Mouse (Mus musculus) retina, adult 2 months (tissue): Measurements from ENCODE around the gene Gm10553.
"Not testable (repeated sequence)": the region's sequence is repeated elsewhere in the genome, so short reads cannot be mapped to it uniquely, and the experiment has no call there.

Experiments
- DNase-seq: peaks from one replicate; pipeline ENCODE4 v3.0.0-alpha.2; 2012; ENCODE audit warnings: low read depth, low spot score

Gene Gm10553

DNA sequence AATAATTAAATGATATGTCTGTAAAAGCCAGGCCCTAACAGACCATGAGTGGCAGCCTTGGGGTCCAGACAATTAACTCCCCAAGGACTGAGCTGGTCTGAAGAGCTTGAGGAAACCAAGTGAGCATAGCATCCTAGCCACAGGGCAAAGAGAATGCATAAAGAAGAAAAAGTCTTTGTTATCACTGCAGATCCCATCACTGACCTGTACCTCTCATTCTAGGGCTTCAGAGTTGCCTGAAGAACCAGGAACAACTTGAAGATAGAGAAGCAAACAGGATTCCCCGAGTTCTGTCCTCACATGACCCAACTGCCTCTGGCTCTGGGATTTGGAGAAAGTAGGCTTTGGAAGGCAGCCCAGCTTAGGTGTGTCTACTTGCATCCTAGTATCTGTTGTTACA lies at the start of gene Gm10553:
Gene Gm10553 (plus strand): TSS at position 301 of the 400 bp plus-strand sequence.
- DNase-seq, result not testable (repeated sequence)

GRCm38 (mm10) chr1:85071690-85072089 lies 28.3 kb upstream of the Gm10553 start:
- not testable (repeated sequence) for DNase-seq

DNA sequence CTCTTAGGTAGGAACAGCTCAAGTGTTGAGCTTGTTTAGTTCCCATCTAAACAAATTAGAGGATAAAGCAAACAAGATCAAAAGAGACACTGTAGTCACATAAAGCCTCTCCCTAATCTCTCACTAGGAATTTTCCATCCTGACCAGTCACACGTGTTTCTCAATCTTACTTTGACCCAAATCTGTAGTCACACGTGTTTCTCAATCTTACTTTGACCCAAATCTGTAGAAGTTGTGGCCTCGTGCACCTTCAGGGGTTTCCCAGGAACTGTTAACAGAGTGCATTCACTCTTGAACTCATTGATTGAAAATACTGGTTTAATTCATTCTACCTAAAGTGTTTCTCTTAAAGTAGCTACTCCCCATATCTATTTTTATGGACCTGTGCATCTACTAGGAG lies 26.9 kb upstream of the Gm10553 start:
- not testable (repeated sequence) for DNase-seq

DNA sequence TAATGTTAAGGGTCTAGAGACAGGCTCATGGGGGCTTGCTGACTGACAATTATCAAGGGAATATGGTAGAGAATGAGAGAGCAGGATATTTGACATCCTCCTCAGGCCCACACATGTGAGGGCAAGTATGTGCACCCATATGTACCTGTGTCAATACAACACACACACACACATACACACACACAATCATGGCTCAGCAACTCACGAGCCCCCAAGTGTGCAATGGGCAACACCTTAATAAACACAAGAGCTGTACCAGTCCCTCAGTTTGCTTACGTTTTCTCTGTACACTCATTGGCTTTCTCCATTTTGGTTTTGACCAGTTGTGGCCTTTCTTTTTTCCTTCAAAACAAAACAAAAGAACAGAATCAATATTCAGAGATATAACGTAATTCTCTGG lies 15.2 kb upstream of the Gm10553 start:
- not testable (repeated sequence) for DNase-seq

- not testable (repeated sequence) for DNase-seq
Observed at GRCm38 (mm10) chr1:85086211-85086610, 13.8 kb upstream of the Gm10553 start.

DNA sequence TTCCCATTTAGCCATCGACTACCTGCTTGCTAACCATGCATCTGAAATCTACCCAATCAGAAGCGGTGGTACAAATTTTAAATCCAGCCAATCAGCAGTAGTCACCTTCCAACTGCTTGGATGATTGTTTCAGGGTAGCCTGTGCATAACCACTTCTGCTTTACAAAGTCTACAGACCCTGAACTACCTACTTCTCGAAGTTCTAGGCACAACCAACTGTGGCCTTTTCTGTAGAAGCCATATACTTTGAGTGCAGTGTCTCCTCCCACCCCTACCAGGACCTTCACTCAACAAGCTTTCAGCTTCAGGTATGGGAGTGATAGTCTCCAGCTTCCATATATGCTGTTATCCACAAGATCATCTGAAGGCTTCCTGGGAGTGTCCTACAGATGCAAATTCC lies 7.8 kb upstream of the Gm10553 start:
- DNase-seq, result not testable (repeated sequence)

DNA sequence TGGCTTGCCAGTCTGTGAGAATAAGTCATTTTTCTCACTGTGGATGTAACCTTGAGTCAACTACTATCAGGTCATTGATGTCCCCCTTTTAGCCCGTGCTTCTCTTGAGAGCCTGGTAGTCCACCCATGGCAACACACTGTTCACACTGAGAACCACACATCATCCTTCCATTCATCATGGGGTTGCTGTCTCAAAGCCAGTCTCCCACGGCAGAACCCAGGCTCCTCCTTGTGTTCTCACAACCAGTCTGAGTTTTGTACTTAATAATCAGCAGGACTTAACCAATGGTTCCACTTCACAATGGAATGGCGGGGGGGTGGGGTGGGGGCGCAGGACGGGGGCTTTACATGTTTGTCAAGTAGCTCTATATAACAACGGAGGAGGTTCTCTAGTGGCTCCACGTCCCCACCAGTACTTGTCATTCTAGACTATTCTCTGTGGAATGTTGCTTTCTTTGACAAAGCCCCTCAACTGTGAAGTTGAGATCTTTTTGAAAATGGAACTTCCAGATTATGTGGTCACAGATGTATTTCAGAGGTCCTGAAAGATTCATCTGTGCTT lies 6.9 kb upstream of the Gm10553 start:
- not testable (repeated sequence) for DNase-seq

DNA sequence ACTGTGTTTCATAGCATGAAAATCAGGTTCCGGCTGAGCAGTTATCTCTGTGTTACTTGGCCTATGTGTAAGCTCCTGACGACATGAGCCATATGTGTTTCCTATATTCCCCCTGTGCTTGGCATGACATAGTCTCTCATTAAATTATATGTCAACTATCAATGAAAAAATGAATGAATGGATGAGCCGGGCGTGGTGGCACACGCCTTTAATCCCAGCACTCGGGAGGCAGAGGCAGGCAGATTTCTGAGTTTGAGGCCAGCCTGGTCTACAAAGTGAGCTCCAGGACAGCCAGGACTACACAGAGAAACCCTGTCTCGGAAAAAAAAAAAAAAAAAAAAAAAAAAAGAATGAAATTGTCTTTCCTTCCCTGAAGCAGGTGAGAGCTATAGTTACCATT lies 883 bp upstream of the Gm10553 start:
- not testable (repeated sequence) for DNase-seq

GRCm38 (mm10) chr1:85101754-85102153 lies 1.8 kb downstream of the Gm10553 start:
- not testable (repeated sequence) for DNase-seq

- DNase-seq, result not testable (repeated sequence)
Observed at GRCm38 (mm10) chr1:85105336-85105735, 5.4 kb downstream of the Gm10553 start.

DNA sequence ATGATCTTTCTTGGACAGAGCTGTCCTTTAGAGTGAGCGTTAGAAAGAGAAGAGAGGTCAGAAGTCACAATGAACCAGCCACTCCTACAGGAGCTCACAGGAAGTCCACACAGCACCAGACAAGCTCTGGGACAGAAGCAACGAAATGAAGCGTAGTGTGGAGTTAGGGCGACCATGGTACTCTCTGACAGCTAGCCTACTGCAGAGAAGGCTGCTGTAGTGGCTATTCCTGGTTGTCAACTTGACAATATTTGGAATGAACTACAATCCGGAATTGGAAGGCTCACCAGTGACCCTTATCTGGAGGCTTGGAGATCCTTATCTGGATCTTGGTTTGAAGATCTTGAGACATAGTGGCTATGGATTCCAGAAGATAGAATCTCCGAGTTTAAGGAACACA lies 6.0 kb downstream of the Gm10553 start:
- not testable (repeated sequence) for DNase-seq

DNA sequence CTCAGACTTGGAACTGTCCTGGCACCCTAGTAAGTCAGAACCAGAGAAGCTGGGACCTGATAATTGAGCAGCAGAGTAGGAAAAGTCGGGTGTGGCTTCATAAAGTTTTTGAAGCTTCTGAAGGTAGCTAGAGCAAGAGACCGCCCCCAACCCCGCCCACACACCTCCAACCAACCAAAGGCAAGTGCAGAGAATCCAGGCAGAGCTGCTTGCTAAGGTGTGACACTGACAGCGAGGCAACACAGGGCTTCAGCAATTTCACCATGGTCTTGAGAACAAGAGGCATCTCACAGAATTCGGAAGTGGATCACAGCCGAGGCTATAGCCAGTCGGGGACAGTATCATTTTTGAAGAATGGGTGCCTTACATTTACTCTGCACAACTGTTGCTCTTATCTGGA lies 9.8 kb downstream of the Gm10553 start, which contains the start of gene A530032D15Rik:
Gene A530032D15Rik (minus strand): TSS at position 101 of the 400 bp plus-strand sequence.
- not testable (repeated sequence) for DNase-seq

GRCm38 (mm10) chr1:85110876-85111275 lies 10.9 kb downstream of the Gm10553 start:
- DNase-seq, result not testable (repeated sequence)

DNA sequence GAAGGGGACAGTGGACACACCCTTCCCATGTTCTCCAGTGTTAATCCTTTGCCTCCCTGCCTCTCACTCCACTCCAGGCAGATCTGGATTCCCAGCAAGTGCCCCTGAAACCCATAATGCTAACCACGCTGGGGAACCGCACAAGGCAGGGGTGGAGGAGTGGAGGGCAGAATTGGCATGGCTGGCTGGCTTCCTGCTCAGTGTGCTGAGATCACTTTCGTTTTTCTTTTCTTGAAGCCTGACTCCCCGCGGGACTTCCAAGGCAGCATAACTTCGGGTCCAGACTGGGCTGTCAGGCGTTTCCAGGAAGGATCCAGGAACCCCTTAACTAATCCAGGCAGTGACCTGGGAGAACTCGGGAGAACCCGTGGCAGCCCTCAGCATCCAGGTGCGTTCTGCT lies 11.6 kb downstream of the Gm10553 start:
- not testable (repeated sequence) for DNase-seq

DNA sequence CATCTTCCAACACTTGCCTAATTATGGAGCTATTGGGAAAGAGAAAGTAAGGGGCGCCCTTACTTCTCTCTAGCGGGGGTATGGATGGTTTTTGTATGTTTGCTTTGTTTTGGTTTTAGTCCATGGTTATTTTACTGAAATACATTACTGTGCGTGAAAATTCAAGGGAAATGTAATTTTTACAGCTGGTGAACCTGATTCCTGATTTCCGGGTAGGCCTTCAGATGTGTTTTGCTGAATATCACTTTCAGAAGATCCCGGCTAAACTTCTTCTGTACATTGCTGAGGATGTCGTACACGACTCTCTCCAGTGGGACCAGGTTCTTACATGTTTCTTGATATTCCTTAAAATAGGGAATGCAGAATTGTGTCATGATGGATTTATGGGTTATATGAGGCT lies 12.3 kb downstream of the Gm10553 start:
- not testable (repeated sequence) for DNase-seq

- DNase-seq, result not testable (repeated sequence)
Observed at GRCm38 (mm10) chr1:85112889-85113288, 12.9 kb downstream of the Gm10553 start.

- DNase-seq, result not testable (repeated sequence)
Observed at GRCm38 (mm10) chr1:85114078-85114477, 14.1 kb downstream of the Gm10553 start.

- DNase-seq, result not testable (repeated sequence)
Observed at GRCm38 (mm10) chr1:85114666-85115402, 14.9 kb downstream of the Gm10553 start.

DNA sequence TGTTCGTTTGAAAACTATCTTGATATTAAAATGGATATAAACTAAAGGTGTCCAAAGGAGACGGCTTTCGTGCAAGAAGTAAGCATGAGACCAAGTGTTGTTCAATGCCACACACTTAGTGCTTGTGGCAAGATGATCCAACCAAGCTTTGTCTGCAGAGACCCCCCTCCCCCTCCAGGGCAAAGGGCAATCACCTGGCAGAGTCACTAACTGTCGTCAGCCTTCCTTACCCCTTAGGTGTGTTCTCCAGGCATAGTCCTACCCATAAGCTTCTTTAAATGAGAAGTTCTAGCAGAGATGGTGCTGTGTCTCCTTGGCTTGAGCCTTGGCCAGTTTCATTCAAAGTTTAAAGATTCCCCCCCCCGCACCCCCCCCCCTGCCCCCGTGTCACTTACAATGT lies 17.6 kb downstream of the Gm10553 start:
- not testable (repeated sequence) for DNase-seq

GRCm38 (mm10) chr1:85118341-85118740 lies 18.4 kb downstream of the Gm10553 start:
- DNase-seq, result not testable (repeated sequence)

GRCm38 (mm10) chr1:85121841-85122240 lies 21.9 kb downstream of the Gm10553 start:
- DNase-seq, result not testable (repeated sequence)

DNA sequence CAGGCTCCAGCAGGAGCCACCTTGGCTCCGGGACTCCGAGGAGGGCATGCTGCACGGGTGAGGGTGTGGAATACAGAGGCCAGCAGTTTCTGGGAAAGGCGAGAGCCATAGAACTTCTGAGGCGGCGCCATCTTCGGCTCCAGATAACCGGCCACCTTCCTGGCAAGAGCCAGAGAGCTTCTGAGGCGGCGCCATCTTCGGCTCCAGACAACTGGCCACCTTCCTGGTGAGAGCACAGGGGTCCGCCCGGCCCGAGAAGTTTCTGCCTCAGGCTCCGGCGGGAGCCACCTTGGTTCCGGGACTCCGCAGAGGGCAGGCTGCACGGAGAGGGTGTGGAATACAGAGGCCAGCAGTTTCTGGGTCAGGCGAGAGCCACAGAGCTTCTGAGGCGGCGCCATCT lies 33.7 kb downstream of the Gm10553 start:
- DNase-seq, result not testable (repeated sequence)
